Mouse (Mus musculus) myocyte (in vitro differentiated cells): ENCODE results near the gene Ndufa4l2. TPM values are rescaled to one million over a fixed set of nuclear protein-coding genes. Genes with fewer than 3 reads are reported as not detected.
A peak's percentile ranks its signal among the peaks of the same experiment; 100 is the strongest.

ENCODE experiments used
- H3K27me3 ChIP-seq: one replicate; pipeline ENCODE4 v1.6.1; 2011; ENCODE audit not compliant: control insufficient read depth, insufficient read depth, insufficient read length
- H3K36me3 ChIP-seq: one replicate; pipeline ENCODE4 v1.6.1; 2011; ENCODE audit not compliant: control insufficient read depth, insufficient read depth
- H3K4me2 ChIP-seq: one replicate; pipeline ENCODE4 v1.6.1; 2011; ENCODE audit warnings: low read depth, control low read depth
- H3K4me3 ChIP-seq: one replicate; pipeline ENCODE4 v1.5.1; 2011; ENCODE audit warnings: mild to moderate bottlenecking, control low read depth, moderate library complexity
- H3K79me2 ChIP-seq: one replicate; pipeline ENCODE4 v1.6.1; 2011; ENCODE audit not compliant: control insufficient read depth, insufficient read depth
- H3ac ChIP-seq: one replicate; pipeline ENCODE4 v1.6.1; 2011; ENCODE audit not compliant: control insufficient read depth, insufficient read length
- CEBPB ChIP-seq: IDR thresholded peaks from 2 replicates; pipeline ENCODE4 v1.6.1; 2011; ENCODE audit warnings: mild to moderate bottlenecking, moderate library complexity; ENCODE audit not compliant: poor library complexity, insufficient read depth, severe bottlenecking
- E2F4 ChIP-seq: IDR thresholded peaks from one replicate; pipeline ENCODE4 v1.6.1; 2011; ENCODE audit warnings: mild to moderate bottlenecking, control low read depth, moderate library complexity; ENCODE audit not compliant: insufficient read depth
- MAX ChIP-seq: IDR thresholded peaks from one replicate; pipeline ENCODE4 v1.6.1; 2011; ENCODE audit warnings: low read depth, mild to moderate bottlenecking, control low read depth
- MYOD1 ChIP-seq, 3 experiments: IDR thresholded peaks; one replicate each; pipeline ENCODE4 v1.6.1; 2011; ENCODE audit warnings: control low read depth in 2 of 3, low read depth in 2 of 3, mild to moderate bottlenecking in 2 of 3, moderate library complexity in 1 of 3; ENCODE audit not compliant: insufficient read length in 2 of 3, control insufficient read depth in 1 of 3
- MYOG ChIP-seq, 3 experiments: IDR thresholded peaks; one replicate each; pipeline ENCODE4 v1.6.1; 2011; ENCODE audit warnings: control low read depth in 2 of 3, low read depth in 2 of 3, mild to moderate bottlenecking in 2 of 3; ENCODE audit not compliant: insufficient read length in 2 of 3, control insufficient read depth in 1 of 3, insufficient read depth in 1 of 3
- POLR2A ChIP-seq: IDR thresholded peaks from one replicate; pipeline ENCODE4 v1.6.1; 2011; ENCODE audit warnings: low read depth, mild to moderate bottlenecking, control low read depth, moderate library complexity; ENCODE audit not compliant: insufficient read length
- POLR2AphosphoS2 ChIP-seq: IDR thresholded peaks from one replicate; pipeline ENCODE4 v1.6.1; 2011; ENCODE audit warnings: low read depth, control low read depth; ENCODE audit not compliant: insufficient read length
- REST ChIP-seq: IDR thresholded peaks from one replicate; pipeline ENCODE4 v1.6.1; 2011; ENCODE audit warnings: mild to moderate bottlenecking, control low read depth, moderate library complexity; ENCODE audit not compliant: insufficient read depth, insufficient read length
- SRF ChIP-seq: IDR thresholded peaks from one replicate; pipeline ENCODE4 v1.6.1; 2011; ENCODE audit warnings: low read depth; ENCODE audit not compliant: control insufficient read depth, insufficient read length
- TCF12 ChIP-seq: IDR thresholded peaks from one replicate; pipeline ENCODE4 v1.6.1; 2011; ENCODE audit warnings: mild to moderate bottlenecking, control low read depth; ENCODE audit not compliant: poor library complexity, insufficient read depth, severe bottlenecking
- TCF3 ChIP-seq: IDR thresholded peaks from one replicate; pipeline ENCODE4 v1.6.1; 2011; ENCODE audit warnings: low read depth, control low read depth; ENCODE audit not compliant: insufficient read length
- USF1 ChIP-seq: IDR thresholded peaks from one replicate; pipeline ENCODE4 v1.6.1; 2011; ENCODE audit warnings: low read depth, mild to moderate bottlenecking, control low read depth, moderate library complexity
- polyA plus RNA-seq: library from polyadenylated mRNA; unstranded; fragments of >200 nt; fragmentation: generic; extraction: Trizol; gene quantifications from one replicate; pipeline ENCODE4 v1.2.1, GENCODE M21; 2012; ENCODE audit warnings: missing spikeins

Gene Ndufa4l2
- polyA plus RNA-seq, 1 experiment: 2.9 TPM

- Histone ChIP-seq H3ac (no peak overlapping the region), H3K4me2 (peak overlapping the region; percentile 100), H3K36me3 (peaks cover 22% of the 10 kb centered on the region), H3K27me3 (no peaks in the 10 kb centered on the region), H3K79me2 (no peaks in the 10 kb centered on the region), H3K4me3 (peak overlapping the region; percentile 71)
- TF ChIP-seq POLR2A: no peak
- no peak for TF ChIP-seq USF1
These were observed 562 bp upstream of the Ndufa4l2 start for GRCm38 (mm10) chr10:127514111-127514698.

GRCm38 (mm10) chr10:127515271-127515982, 660 bp downstream of the Ndufa4l2 start:
- peaks cover 29% of the 10 kb centered on the region for H3K36me3 ChIP-seq
- H3ac ChIP-seq: no peak overlapping the region
- H3K79me2 ChIP-seq: peaks cover 5% of the 10 kb centered on the region
- TF ChIP-seq MAX: no peak
- peak; percentile 40 for TF ChIP-seq POLR2A
- no peak for TF ChIP-seq MYOD1 (IDR thresholded peaks at IDR 0.05; ENCODE audit: control insufficient read depth in 1 of 3, insufficient read length in 2 of 3, low read depth in 2 of 3)
- TF ChIP-seq SRF: no peak
- TF ChIP-seq CEBPB: no peak
- no peak for TF ChIP-seq USF1
- TF ChIP-seq E2F4: no peak
- peak; percentile 88 for TF ChIP-seq POLR2AphosphoS2
- TF ChIP-seq TCF3: no peak
- no peak for TF ChIP-seq TCF12
- TF ChIP-seq REST: no peak
- no peak for TF ChIP-seq MYOG (IDR thresholded peaks at IDR 0.05; ENCODE audit: control insufficient read depth in 1 of 3, insufficient read depth in 1 of 3, insufficient read length in 2 of 3, low read depth in 2 of 3)
- no peak overlapping the region for H3K4me3 ChIP-seq
- H3K27me3 ChIP-seq: no peaks in the 10 kb centered on the region
- H3K4me2 ChIP-seq: no peak overlapping the region

GRCm38 (mm10) chr10:127515983-127516459, 1.3 kb downstream of the Ndufa4l2 start:
- Histone ChIP-seq H3ac (no peak overlapping the region), H3K4me2 (no peak overlapping the region), H3K79me2 (peaks cover 11% of the 10 kb centered on the region), H3K4me3 (no peak overlapping the region), H3K36me3 (peaks cover 32% of the 10 kb centered on the region), H3K27me3 (no peaks in the 10 kb centered on the region)
- TF ChIP-seq MAX (no peak), POLR2A (no peak), TCF3 (no peak), REST (no peak)

- H3K36me3 ChIP-seq: peaks cover 32% of the 10 kb centered on the region
- H3K4me2 ChIP-seq: no peak overlapping the region
- TF ChIP-seq E2F4 (no peak), POLR2A (peak; percentile 57), POLR2AphosphoS2 (peak; percentile 80)
- H3ac ChIP-seq: no peak overlapping the region
- no peaks in the 10 kb centered on the region for H3K27me3 ChIP-seq
- H3K4me3 ChIP-seq: no peak overlapping the region
- peaks cover 18% of the 10 kb centered on the region for H3K79me2 ChIP-seq
These were observed 2.0 kb downstream of the Ndufa4l2 start for GRCm38 (mm10) chr10:127516576-127517260.

- no peak overlapping the region for H3ac ChIP-seq
- TF ChIP-seq TCF3 (no peak), E2F4 (no peak), REST (no peak), MAX (no peak), POLR2A (no peak), MYOG (IDR thresholded peaks at IDR 0.05; ENCODE audit: control insufficient read depth in 1 of 3, insufficient read depth in 1 of 3, insufficient read length in 2 of 3, low read depth in 2 of 3) (no peak), TCF12 (no peak), USF1 (no peak), MYOD1 (IDR thresholded peaks at IDR 0.05; ENCODE audit: control insufficient read depth in 1 of 3, insufficient read length in 2 of 3, low read depth in 2 of 3) (no peak)
- no peak overlapping the region for H3K4me2 ChIP-seq
- H3K4me3 ChIP-seq: no peak overlapping the region
- peaks cover 22% of the 10 kb centered on the region for H3K79me2 ChIP-seq
- H3K27me3 ChIP-seq: no peaks in the 10 kb centered on the region
- H3K36me3 ChIP-seq: peaks cover 32% of the 10 kb centered on the region
These were observed 3.2 kb downstream of the Ndufa4l2 start for GRCm38 (mm10) chr10:127517941-127518340.
